Mouse (Mus musculus) T-helper 1 cell (primary cell): ENCODE data around the gene Cttn.

Experiments used
- in situ Hi-C: fragments of 300-600 bp; cut with MboI, MseI; formaldehyde crosslinking; loops from one replicate; pipeline ENCODE4 v1.15.1; 2025; ENCODE audit warnings: high pct_unique_total_duplicates

Gene Cttn

DNA sequence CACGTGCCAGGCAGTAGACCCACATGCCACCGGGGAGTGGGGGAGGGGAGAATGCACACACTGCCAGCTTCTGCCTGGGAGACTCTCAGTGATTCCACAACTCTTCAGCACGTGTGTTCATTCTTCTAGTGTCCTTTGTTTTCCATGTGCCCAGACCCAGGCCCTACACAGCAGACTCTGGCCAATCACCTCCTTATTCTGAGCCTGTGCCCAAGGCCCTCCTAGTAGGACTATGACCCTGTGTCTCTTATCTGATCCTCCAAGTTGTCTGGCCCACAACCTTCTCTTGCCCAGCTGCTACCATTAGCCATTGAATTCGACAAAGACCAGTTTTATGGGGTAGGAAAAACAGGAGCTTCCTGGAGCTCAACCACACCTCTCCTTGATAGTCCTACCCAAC, 68.3 kb downstream of the Cttn start:
- in situ Hi-C loops: no loop called here

- in situ Hi-C loops: no loop called here
Measured at GRCm38 (mm10) chr7:144391727-144392126, 79.1 kb downstream of the Cttn start.

DNA sequence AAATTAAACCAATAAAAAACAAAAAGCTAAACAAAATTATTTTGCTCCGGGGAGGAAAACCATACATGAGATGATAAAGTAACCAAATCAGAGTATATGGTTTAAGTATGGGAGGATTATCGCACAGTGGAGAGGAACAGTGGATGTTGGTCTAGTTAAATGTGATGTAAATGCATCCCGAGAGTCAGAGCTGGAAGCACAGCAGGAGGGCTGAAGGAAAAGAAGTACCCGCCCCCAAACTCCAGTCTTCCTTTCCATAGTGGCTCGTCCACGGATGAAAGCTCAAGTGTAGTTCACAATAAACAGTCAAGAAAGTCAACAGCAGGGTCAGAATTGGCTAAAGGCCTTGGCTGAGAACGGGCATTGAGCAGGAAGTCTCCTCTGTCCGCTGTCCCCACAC, 80.1 kb downstream of the Cttn start:
- in situ Hi-C loops: no loop called here

DNA sequence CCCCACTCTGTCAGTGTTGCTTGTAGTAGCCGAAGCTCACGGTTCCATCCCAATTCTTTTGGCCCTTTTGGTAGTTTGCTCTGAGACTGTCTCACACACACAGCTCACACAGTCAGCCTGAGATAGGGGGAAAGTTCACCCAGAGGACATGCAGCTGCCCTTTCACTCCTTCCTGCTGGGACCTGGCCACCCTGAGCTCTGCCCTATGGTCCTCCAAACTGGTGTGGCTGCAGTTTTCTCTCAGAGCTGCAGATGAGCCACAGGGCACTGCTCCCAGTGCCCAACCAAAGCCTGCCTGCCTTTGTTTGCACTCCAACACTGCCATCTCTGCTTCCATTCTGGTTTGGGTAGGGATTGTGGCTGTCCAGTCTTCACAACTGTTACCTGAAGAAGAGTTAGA, 81.1 kb downstream of the Cttn start:
- in situ Hi-C loops: no loop called here

- in situ Hi-C loops: no loop called here
Measured at GRCm38 (mm10) chr7:144387537-144387936, 83.3 kb downstream of the Cttn start.
